Mouse (Mus musculus): ENCODE data around the gene Ddb2.

The Ddb2 gene

GRCm38 (mm10) chr2:91190501-91190900, 46.3 kb downstream of the Ddb2 start:
- DNase-seq (ENCODE audit: low read depth in 2 of 2, low spot score in 2 of 2), result no peak

- DNase-seq (ENCODE audit: low read depth in 2 of 2, low spot score in 2 of 2), result no peak
Measured at GRCm38 (mm10) chr2:91187431-91187830, 49.4 kb downstream of the Ddb2 start.

GRCm38 (mm10) chr2:91186208-91186607, 50.6 kb downstream of the Ddb2 start:
- no peak for DNase-seq (ENCODE audit: low read depth in 2 of 2, low spot score in 2 of 2)

- DNase-seq (ENCODE audit: low read depth in 2 of 2, low spot score in 2 of 2), result peak; percentile 69 to 75
Measured at GRCm38 (mm10) chr2:91183711-91184405, 52.9 kb downstream of the Ddb2 start, which contains the start of gene Madd. Gene Madd, minus strand, starts transcription at chr2:91183837.

- DNase-seq (ENCODE audit: low read depth in 2 of 2, low spot score in 2 of 2), result peak; percentile 97 to 99
Measured at GRCm38 (mm10) chr2:91183148-91183513, 53.7 kb downstream of the Ddb2 start.

- DNase-seq (ENCODE audit: low read depth in 2 of 2, low spot score in 2 of 2), result peak; percentile 78 to 81
Measured at GRCm38 (mm10) chr2:91182405-91183147, 54.2 kb downstream of the Ddb2 start.

- DNase-seq (ENCODE audit: low read depth in 2 of 2, low spot score in 2 of 2), result peak; percentile 44 to 54
Measured at GRCm38 (mm10) chr2:91182016-91182404, 54.8 kb downstream of the Ddb2 start.

- no peak for DNase-seq (ENCODE audit: low read depth in 2 of 2, low spot score in 2 of 2)
Measured at GRCm38 (mm10) chr2:91180706-91181105, 56.1 kb downstream of the Ddb2 start.

GRCm38 (mm10) chr2:91179825-91180224, 57.0 kb downstream of the Ddb2 start:
- DNase-seq (ENCODE audit: low read depth in 2 of 2, low spot score in 2 of 2), result no peak

GRCm38 (mm10) chr2:91176234-91176633, 60.5 kb downstream of the Ddb2 start:
- no peak for DNase-seq (ENCODE audit: low read depth in 2 of 2, low spot score in 2 of 2)

GRCm38 (mm10) chr2:91175490-91175889, 61.3 kb downstream of the Ddb2 start:
- DNase-seq (ENCODE audit: low read depth in 2 of 2, low spot score in 2 of 2), result no peak

GRCm38 (mm10) chr2:91169587-91170322, 67.0 kb downstream of the Ddb2 start:
- DNase-seq (ENCODE audit: low read depth in 2 of 2, low spot score in 2 of 2), result no peak

- DNase-seq (ENCODE audit: low read depth in 2 of 2, low spot score in 2 of 2), result no peak
Measured at GRCm38 (mm10) chr2:91167629-91168028, 69.2 kb downstream of the Ddb2 start.

- no peak for DNase-seq (ENCODE audit: low read depth in 2 of 2, low spot score in 2 of 2)
Measured at GRCm38 (mm10) chr2:91164991-91165390, 71.8 kb downstream of the Ddb2 start.

- DNase-seq (ENCODE audit: low read depth in 2 of 2, low spot score in 2 of 2), result no peak
Measured at GRCm38 (mm10) chr2:91163532-91163931, 73.2 kb downstream of the Ddb2 start.

GRCm38 (mm10) chr2:91162952-91163351, 73.8 kb downstream of the Ddb2 start:
- no peak for DNase-seq (ENCODE audit: low read depth in 2 of 2, low spot score in 2 of 2)

Data from CD8-positive naive resting alpha-beta T cell, adult 2 months (primary cell).